Mouse (Mus musculus) bone marrow, adult 2 months (tissue): ENCODE measurements around the gene Spa17.

Experiments
- CTCF ChIP-seq: fragments of 200-500 bp; IDR thresholded peaks from 2 replicates; pipeline ENCODE4 v1.5.1; 2011; ENCODE audit warnings: low read length, control low read depth; ENCODE audit not compliant: control insufficient read depth, insufficient read depth
- POLR2A ChIP-seq: fragments of 200-500 bp; IDR thresholded peaks from 2 replicates; pipeline ENCODE4 v1.6.1; 2011; ENCODE audit warnings: low read depth, mild to moderate bottlenecking, control low read depth, low read length, borderline replicate concordance; ENCODE audit not compliant: control insufficient read depth

DNA sequence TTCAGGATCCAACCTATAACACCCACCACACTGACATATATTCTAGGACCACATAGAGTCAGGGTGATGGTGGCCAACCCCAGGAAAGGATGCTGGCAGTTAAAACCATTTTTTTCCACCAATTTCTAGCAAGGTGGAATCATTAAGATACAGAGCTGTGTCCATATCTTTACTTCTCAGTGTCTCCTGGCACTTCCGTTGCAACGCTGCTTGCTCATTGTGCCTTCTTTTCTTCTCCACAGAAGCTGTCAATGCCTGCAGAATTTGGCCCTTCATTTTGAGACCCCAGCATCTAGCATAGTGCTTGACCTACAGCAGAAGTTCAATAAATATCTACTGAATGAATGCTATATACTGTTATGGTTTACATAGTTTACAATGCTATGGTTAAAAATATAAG is 46.5 kb downstream of the Spa17 start:
- no peak for TF ChIP-seq CTCF
- TF ChIP-seq POLR2A, result no peak
